8 mouse cellular contexts compared by ENCODE assay signal in genomic region chr11:20200713-20201575, GRCm38 (mm10). TPM values are rescaled to one million over a fixed set of nuclear protein-coding genes. Genes with fewer than 3 reads are reported as not detected.
DNase-seq lines count a peak whose midpoint lies in the region; ATAC-seq and TF ChIP-seq lines count a peak whose summit lies in the region.

TSS of gene Rab1a (plus strand) at chr11:20201432.

- 0 out of 2 replicates have a peak, but pooled peaks cover 4% of the 10 kb centered on the region for H3K36me3 ChIP-seq in heart, embryonic 12.5 days
- H3K36me3 ChIP-seq in kidney, postnatal 0 days (ENCODE audit: insufficient read depth, low read length), result no peaks in the 10 kb centered on the region
- no peaks in the 10 kb centered on the region for H3K36me3 ChIP-seq in liver, embryonic 11.5 days (ENCODE audit: control insufficient read depth, insufficient read depth, low read length)
- H3K36me3 ChIP-seq in stomach, embryonic 14.5 days (ENCODE audit: control insufficient read depth, insufficient read depth, low read length), result no peaks in the 10 kb centered on the region

- WGBS in heart, embryonic 12.5 days, result under 1% methylated on average over 54 of the region's 54 CpGs
- under 1% methylated on average over 49 of the region's 54 CpGs for WGBS in kidney, postnatal 0 days
- WGBS in liver, embryonic 11.5 days, result under 1% methylated on average over 54 of the region's 54 CpGs
- WGBS in stomach, embryonic 14.5 days, result under 1% methylated on average over 54 of the region's 54 CpGs

- H3K4me3 ChIP-seq in heart, embryonic 12.5 days, result peak within 1 kb of the TSS; percentile 68
- H3K4me3 ChIP-seq in kidney, postnatal 0 days (replicated peaks; ENCODE audit: low read depth, low read length), result peak within 1 kb of the TSS; percentile 100
- H3K4me3 ChIP-seq in liver, embryonic 11.5 days (ENCODE audit: low read depth, low read length), result peak within 1 kb of the TSS; percentile 87
- H3K4me3 ChIP-seq in stomach, embryonic 14.5 days (ENCODE audit: low read depth, low read length), result peak within 1 kb of the TSS; percentile 85

- H3K27me3 ChIP-seq in heart, embryonic 12.5 days (replicated peaks), result no peaks in the 10 kb centered on the region
- H3K27me3 ChIP-seq in kidney, postnatal 0 days (ENCODE audit: insufficient read depth, low read length), result no peaks in the 10 kb centered on the region
- no peaks in the 10 kb centered on the region for H3K27me3 ChIP-seq in liver, embryonic 11.5 days (replicated peaks; ENCODE audit: control insufficient read depth, insufficient read depth, low read length)
- H3K27me3 ChIP-seq in stomach, embryonic 14.5 days (ENCODE audit: control insufficient read depth, insufficient read depth, low read length), result no peaks in the 10 kb centered on the region

- TF ChIP-seq CTCF in kidney, postnatal 0 days (IDR thresholded peaks at IDR 0.05; ENCODE audit: low read depth), result peak; percentile 89

- H3K4me2 ChIP-seq in heart, embryonic 12.5 days, result peak within 1 kb of the TSS; percentile 82
- H3K4me2 ChIP-seq in kidney, postnatal 0 days (ENCODE audit: low read length), result peak within 1 kb of the TSS; percentile 67
- peak within 1 kb of the TSS; percentile 86 for H3K4me2 ChIP-seq in liver, embryonic 11.5 days
- peak within 1 kb of the TSS; percentile 86 for H3K4me2 ChIP-seq in stomach, embryonic 14.5 days (replicated peaks; ENCODE audit: low read depth, low read length)

- ATAC-seq in erythroid progenitor cell, adult 5-6 weeks (replicated peaks; ENCODE audit: low FRiP score, poor library complexity, severe bottlenecking), result peak; percentile 91
- peak; percentile 97 for ATAC-seq in heart, embryonic 12.5 days (ENCODE audit: insufficient number of reproducible peaks, low FRiP score)
- ATAC-seq in kidney, postnatal 0 days (replicated peaks; ENCODE audit: low FRiP score, low read depth), result peak; percentile 97
- ATAC-seq in liver, embryonic 11.5 days (replicated peaks; ENCODE audit: low FRiP score), result peak; percentile 96
- ATAC-seq in stomach, embryonic 14.5 days (ENCODE audit: insufficient number of reproducible peaks, insufficient read depth, low FRiP score, low read depth), result peak; percentile 97

- no peaks in the 10 kb centered on the region for H3K9me3 ChIP-seq in heart, embryonic 12.5 days (replicated peaks)
- H3K9me3 ChIP-seq in kidney, postnatal 0 days (replicated peaks; ENCODE audit: low read length), result no peaks in the 10 kb centered on the region
- no peaks in the 10 kb centered on the region for H3K9me3 ChIP-seq in liver, embryonic 11.5 days (ENCODE audit: control insufficient read depth, low read length)
- H3K9me3 ChIP-seq in stomach, embryonic 14.5 days (ENCODE audit: control insufficient read depth, low read depth, low read length), result no peaks in the 10 kb centered on the region

- H3K27ac ChIP-seq in heart, embryonic 12.5 days (ENCODE audit: poor library complexity, severe bottlenecking), result peak within 1 kb of the TSS; percentile 98
- peak within 1 kb of the TSS; percentile 100 for H3K27ac ChIP-seq in kidney, postnatal 0 days
- H3K27ac ChIP-seq in liver, embryonic 11.5 days (ENCODE audit: low read depth, low read length), result peak within 1 kb of the TSS; percentile 79
- H3K27ac ChIP-seq in stomach, embryonic 14.5 days (ENCODE audit: low read length), result peak within 1 kb of the TSS; percentile 98

- peak within 1 kb of the TSS; percentile 95 for H3K9ac ChIP-seq in heart, embryonic 12.5 days
- peak within 1 kb of the TSS; percentile 99 for H3K9ac ChIP-seq in kidney, postnatal 0 days (ENCODE audit: low read depth, low read length)
- peak within 1 kb of the TSS; percentile 92 for H3K9ac ChIP-seq in liver, embryonic 11.5 days (ENCODE audit: low read depth, low read length)
- H3K9ac ChIP-seq in stomach, embryonic 14.5 days (replicated peaks; ENCODE audit: low read depth, low read length), result peak within 1 kb of the TSS; percentile 96

- peaks cover 35% of the 10 kb centered on the region for H3K4me1 ChIP-seq in heart, embryonic 12.5 days (replicated peaks)
- H3K4me1 ChIP-seq in kidney, postnatal 0 days (replicated peaks; ENCODE audit: insufficient read depth, low read length), result peaks cover 20% of the 10 kb centered on the region
- H3K4me1 ChIP-seq in liver, embryonic 11.5 days (replicated peaks; ENCODE audit: control insufficient read depth, insufficient read depth, low read length), result peaks cover 26% of the 10 kb centered on the region
- peaks cover 23% of the 10 kb centered on the region; the same call in 1 of the 2 replicates for H3K4me1 ChIP-seq in stomach, embryonic 14.5 days (ENCODE audit: control insufficient read depth, insufficient read depth, low read length)

- peak; percentile 100 for DNase-seq in CD4-positive helper T cell, adult 2 months (ENCODE audit: low read depth, low spot score)
- peak; percentile 99 for DNase-seq in brain, embryonic 18.5 days (ENCODE audit: low read depth, low spot score)
- peak; percentile 100 for DNase-seq in kidney, postnatal 0 days (ENCODE audit: low spot score)
- DNase-seq in liver, embryonic 11.5 days (ENCODE audit: low spot score), result peak; percentile 100
- peak; percentile 100 for DNase-seq in naive thymus-derived CD4-positive, alpha-beta T cell, adult 2 months (ENCODE audit: low read depth)

RNA-seq across cellular contexts. Expression of gene Rab1a, which starts in this region (rescaled TPM):
- 86.1 and 103 TPM in 2 replicates for total RNA-seq in erythroid progenitor cell, adult 5-6 weeks (2015; ENCODE audit: low replicate concordance)
- 40.2 and 60.6 TPM in 2 replicates for total RNA-seq in erythroid progenitor cell, adult 5-6 weeks (2017; ENCODE audit: low replicate concordance)
- 233 and 237 TPM in 2 replicates for polyA plus RNA-seq in heart, embryonic 12.5 days (2016; fragmentation: Nextera tagmentation; extraction: Ambion mirVana)
- polyA plus RNA-seq in kidney, postnatal 0 days (2015; fragmentation: Nextera tagmentation; extraction: Ambion mirVana), result 322 and 341 TPM in 2 replicates
- polyA plus RNA-seq in liver, embryonic 11.5 days (2014; fragmentation: Nextera tagmentation; extraction: Ambion mirVana), result 180 and 186 TPM in 2 replicates
- polyA plus RNA-seq in stomach, embryonic 14.5 days (2014; fragmentation: Nextera tagmentation; extraction: Ambion mirVana), result 241 and 254 TPM in 2 replicates

Comparison
In these comparisons a context has a peak if more than half of its experiments do, and no peak if none do; other contexts are left out.
1. Peak in every context shown above with its lines: DNase-seq, ATAC-seq, H3K4me3 ChIP-seq and H3K27ac ChIP-seq.